Comparison of ENCODE assay signal across 29 mouse cellular contexts in the genomic region with DNA sequence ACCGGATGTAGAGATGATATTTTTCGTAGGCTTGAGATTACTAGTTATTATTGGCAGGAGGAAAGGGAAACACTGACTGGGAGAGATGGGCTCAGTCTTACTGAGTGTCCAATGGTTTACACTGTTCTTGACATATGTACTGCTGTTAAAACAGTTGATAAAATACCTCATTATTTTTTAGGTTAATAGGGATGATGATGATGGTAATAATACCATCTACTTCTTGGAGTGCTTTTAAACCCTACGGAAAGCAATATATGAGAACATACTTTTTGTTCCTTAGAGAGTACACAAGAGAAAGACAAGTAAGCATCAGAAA.
"Had no signal": no experiment of that assay in that cellular context is flagged by ENCODE, and none has a peak within 500 bp of the region (broad histone marks: within the 10 kb centered on the region; RNA-seq: fewer than 3 reads in every experiment).

No protein-coding gene starts in this region.

- H3K9me3 ChIP-seq: limb, embryonic 10.5 days; limb, embryonic 12.5 days; limb, embryonic 13.5 days; limb, embryonic 15.5 days; liver, embryonic 12.5 days; liver, embryonic 13.5 days; liver, embryonic 15.5 days; lung, embryonic 15.5 days; midbrain, embryonic 13.5 days; midbrain, embryonic 15.5 days; neural tube, embryonic 12.5 days had no signal

- ATAC-seq: liver, embryonic 12.5 days; liver, postnatal 0 days; lung, postnatal 0 days; midbrain, embryonic 16.5 days had no signal

- H3K4me3 ChIP-seq: limb, embryonic 10.5 days; limb, embryonic 12.5 days; limb, embryonic 13.5 days; limb, embryonic 15.5 days; liver, embryonic 12.5 days; liver, embryonic 13.5 days; liver, embryonic 15.5 days; lung, embryonic 15.5 days; megakaryocyte, embryonic 14.5 days; midbrain, embryonic 13.5 days; midbrain, embryonic 15.5 days; myocyte; neural tube, embryonic 12.5 days had no signal

- H3K27ac ChIP-seq: limb, embryonic 10.5 days; limb, embryonic 12.5 days; limb, embryonic 13.5 days; limb, embryonic 15.5 days; liver, embryonic 12.5 days; liver, embryonic 13.5 days; liver, embryonic 14.5 days; liver, embryonic 15.5 days; lung, embryonic 15.5 days; macrophage; midbrain, embryonic 13.5 days; midbrain, embryonic 15.5 days; neural tube, embryonic 12.5 days had no signal

- DNase-seq: left cerebral cortex, postnatal 4 days; liver; liver, embryonic 13.5 days; liver, postnatal 0 days; lung, adult 18-20 months; lung, adult 2 months; lung, embryonic 14.5 days; lung, postnatal 10 days; lung, postnatal 14 days; lung, postnatal 36 days; lung, postnatal 4 days had no signal

- H3K4me2 ChIP-seq: limb, embryonic 12.5 days; limb, embryonic 13.5 days; limb, embryonic 15.5 days; liver, embryonic 11.5 days; liver, embryonic 12.5 days; liver, embryonic 13.5 days; liver, embryonic 15.5 days; lung, embryonic 14.5 days; lung, embryonic 15.5 days; midbrain, embryonic 11.5 days; midbrain, embryonic 13.5 days; midbrain, embryonic 15.5 days; neural tube, embryonic 12.5 days had no signal

- H3K36me3 ChIP-seq: limb, embryonic 10.5 days; limb, embryonic 12.5 days; limb, embryonic 13.5 days; limb, embryonic 15.5 days; liver, embryonic 12.5 days; liver, embryonic 13.5 days; liver, embryonic 15.5 days; lung, embryonic 15.5 days; midbrain, embryonic 13.5 days; midbrain, embryonic 15.5 days; neural tube, embryonic 12.5 days had no signal

- H3K4me1 ChIP-seq: limb, embryonic 10.5 days; limb, embryonic 12.5 days; limb, embryonic 13.5 days; limb, embryonic 15.5 days; liver, embryonic 12.5 days; liver, embryonic 13.5 days; liver, embryonic 15.5 days; lung, embryonic 15.5 days; megakaryocyte, embryonic 14.5 days; midbrain, embryonic 15.5 days; neural tube, embryonic 12.5 days had no signal

- H3K9ac ChIP-seq: limb, embryonic 12.5 days; limb, embryonic 13.5 days; limb, embryonic 15.5 days; liver, embryonic 12.5 days; liver, embryonic 13.5 days; liver, embryonic 14.5 days; liver, embryonic 15.5 days; liver, postnatal 0 days; lung, embryonic 14.5 days; lung, embryonic 15.5 days; midbrain, embryonic 13.5 days; midbrain, embryonic 15.5 days; neural tube, embryonic 12.5 days had no signal

- H3K27me3 ChIP-seq: limb, embryonic 12.5 days; limb, embryonic 13.5 days; limb, embryonic 15.5 days; liver, embryonic 12.5 days; liver, embryonic 13.5 days; liver, embryonic 15.5 days; lung, embryonic 15.5 days; megakaryocyte, embryonic 14.5 days; midbrain, embryonic 13.5 days; midbrain, embryonic 15.5 days; neural tube, embryonic 12.5 days had no signal
